Mouse (Mus musculus): Measurements from ENCODE around the gene Dnaaf1. TPM values are rescaled to one million over a fixed set of nuclear protein-coding genes. Genes with fewer than 3 reads are reported as not detected.

The Dnaaf1 gene
- 0.13 and 0.23 TPM in 2 replicates for polyA plus RNA-seq (2014; fragmentation: Nextera tagmentation; extraction: Ambion mirVana)

DNA sequence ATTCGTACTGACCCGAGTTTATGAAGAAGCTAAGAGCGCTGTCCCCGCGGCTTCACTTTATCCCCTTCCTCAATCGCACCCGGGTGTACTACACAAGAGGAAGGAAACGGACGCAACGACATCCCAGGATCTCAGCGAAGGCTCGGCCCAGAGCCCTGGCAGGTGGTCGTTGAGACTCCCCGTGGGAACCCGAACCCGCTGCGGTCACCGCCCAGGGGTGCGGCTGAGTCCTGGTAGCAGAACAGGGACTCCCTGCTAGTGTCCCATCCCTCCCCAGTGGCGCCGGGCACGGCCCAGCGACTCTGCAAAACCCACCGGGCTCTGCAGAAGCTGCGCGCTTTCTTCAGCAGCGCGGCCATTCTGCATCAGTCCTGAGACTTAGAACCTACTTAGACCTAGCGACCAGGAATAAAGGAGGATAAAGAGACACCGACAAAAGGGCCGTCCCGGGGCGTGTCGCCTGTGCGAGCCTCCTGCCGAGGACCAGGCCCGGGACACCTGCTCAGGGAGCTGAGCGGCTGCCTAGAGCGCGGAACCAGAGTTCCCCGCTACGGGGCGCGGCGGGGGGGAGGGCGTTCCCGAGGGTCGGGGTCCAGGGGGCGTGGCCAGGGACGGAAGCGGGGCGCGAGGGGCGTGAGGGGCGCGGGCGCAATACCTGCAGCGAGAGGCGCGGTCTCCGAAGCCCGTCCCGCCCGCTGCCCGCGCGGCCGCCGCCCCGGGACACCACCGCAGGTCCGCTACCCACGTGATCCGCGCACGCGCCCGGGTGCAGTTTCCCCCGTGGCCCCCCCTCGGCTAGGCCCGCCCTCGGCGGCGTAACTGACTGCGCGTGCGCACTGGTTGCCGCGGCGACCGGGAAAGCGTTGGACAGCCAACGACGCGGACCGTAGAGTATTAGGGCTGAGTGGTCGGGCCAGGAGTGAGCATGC is at the start of gene Dnaaf1, which contains the start of gene Hsdl1:
Gene Dnaaf1, plus strand, starts transcription at position 799 of the 929 bp plus-strand sequence.
Gene Hsdl1, minus strand, starts transcription at position 747 of the 929 bp plus-strand sequence.
- peak within 1 kb of the TSS; percentile 86 for H3K4me3 ChIP-seq (replicated peaks; ENCODE audit: low read depth, low read length)
- H3K4me2 ChIP-seq (ENCODE audit: low read length) = peak within 1 kb of the TSS; percentile 75
- ATAC-seq (ENCODE audit: low FRiP score, low TSS enrichment) (peak; percentile 90), DNase-seq (peak; percentile 98)
- peak within 1 kb of the TSS; percentile 75 for H3K27ac ChIP-seq (replicated peaks; ENCODE audit: low read depth, low read length)
- 0 out of 2 replicates have a peak, but pooled peaks cover 4% of the 10 kb centered on the region for H3K36me3 ChIP-seq (ENCODE audit: control insufficient read depth, insufficient read depth, low read length)
- no peaks in the 10 kb centered on the region for H3K9me3 ChIP-seq (ENCODE audit: control insufficient read depth, low read length)
- H3K4me1 ChIP-seq (ENCODE audit: control insufficient read depth, insufficient read depth, low read length) = peaks cover 11% of the 10 kb centered on the region
- 0 out of 2 replicates have a peak, but pooled peaks cover 8% of the 10 kb centered on the region for H3K27me3 ChIP-seq (ENCODE audit: control insufficient read depth, insufficient read depth, low read length)
- WGBS = under 1% methylated on average over 89 of the region's 97 CpGs
- peak within 1 kb of the TSS; percentile 75 for H3K9ac ChIP-seq (replicated peaks; ENCODE audit: low read length)

DNA sequence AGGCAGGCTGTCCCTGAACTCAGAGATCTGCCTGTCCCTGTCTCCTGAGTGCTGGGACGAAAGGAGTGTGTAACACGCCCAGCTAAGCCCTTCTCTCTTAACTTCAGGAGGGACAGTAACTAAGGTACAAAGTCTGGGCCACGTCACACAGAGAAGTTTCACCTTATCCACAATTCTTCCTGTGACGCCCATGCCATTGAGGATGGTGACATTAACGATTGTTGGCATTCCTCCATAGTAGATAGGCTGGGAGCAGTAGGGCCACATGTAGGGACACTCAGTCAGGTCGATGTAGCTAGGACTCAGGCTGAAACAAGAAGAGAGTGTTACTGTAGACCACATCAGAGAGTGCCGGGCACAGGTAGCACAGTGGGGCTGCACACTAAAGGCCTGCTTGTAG is 46.3 kb upstream of the Dnaaf1 start:
- H3K4me3 ChIP-seq (replicated peaks; ENCODE audit: low read depth, low read length) = no peak overlapping the region
- H3K4me1 ChIP-seq (ENCODE audit: control insufficient read depth, insufficient read depth, low read length) = no peaks in the 10 kb centered on the region
- no peak overlapping the region for H3K9ac ChIP-seq (replicated peaks; ENCODE audit: low read length)
- DNase-seq (no peak), ATAC-seq (ENCODE audit: low FRiP score, low TSS enrichment) (no peak)
- H3K4me2 ChIP-seq (ENCODE audit: low read length) = no peak overlapping the region
- H3K27ac ChIP-seq (replicated peaks; ENCODE audit: low read depth, low read length) = no peak overlapping the region
- no peaks in the 10 kb centered on the region for H3K27me3 ChIP-seq (ENCODE audit: control insufficient read depth, insufficient read depth, low read length)
- H3K9me3 ChIP-seq (ENCODE audit: control insufficient read depth, low read length) = no peaks in the 10 kb centered on the region
- WGBS = 96% methylated on average over 7 of the region's 7 CpGs
- H3K36me3 ChIP-seq (ENCODE audit: control insufficient read depth, insufficient read depth, low read length) = peaks cover 81% of the 10 kb centered on the region

DNA sequence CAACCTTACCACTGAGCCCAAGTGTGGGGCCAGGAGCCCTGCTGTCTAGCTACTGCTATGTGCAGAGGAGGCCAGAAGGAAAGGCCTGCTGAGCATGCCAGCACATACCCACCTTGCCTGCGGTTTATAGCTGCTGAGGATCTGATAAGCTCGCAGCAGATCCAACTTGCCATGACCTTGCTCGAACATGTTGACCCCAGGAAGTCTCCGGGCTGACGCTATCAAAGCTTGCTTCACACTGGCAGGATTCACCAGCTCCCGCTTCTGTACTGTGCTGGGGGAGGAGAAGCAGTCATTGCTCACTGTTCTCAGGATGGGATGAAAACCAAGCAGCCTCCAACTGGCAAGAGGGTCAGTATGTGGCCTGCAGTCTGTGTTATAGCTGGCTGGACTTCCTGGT is 44.1 kb upstream of the Dnaaf1 start:
- Histone ChIP-seq H3K9me3 (ENCODE audit: control insufficient read depth, low read length) (no peaks in the 10 kb centered on the region), H3K4me1 (ENCODE audit: control insufficient read depth, insufficient read depth, low read length) (no peaks in the 10 kb centered on the region), H3K27ac (replicated peaks; ENCODE audit: low read depth, low read length) (no peak overlapping the region), H3K4me3 (replicated peaks; ENCODE audit: low read depth, low read length) (no peak overlapping the region), H3K9ac (replicated peaks; ENCODE audit: low read length) (no peak overlapping the region), H3K36me3 (ENCODE audit: control insufficient read depth, insufficient read depth, low read length) (peaks cover 82% of the 10 kb centered on the region), H3K27me3 (ENCODE audit: control insufficient read depth, insufficient read depth, low read length) (no peaks in the 10 kb centered on the region), H3K4me2 (ENCODE audit: low read length) (no peak overlapping the region)
- 97% methylated on average over 6 of the region's 6 CpGs for WGBS
- ATAC-seq (ENCODE audit: low FRiP score, low TSS enrichment) (no peak), DNase-seq (no peak)

DNA sequence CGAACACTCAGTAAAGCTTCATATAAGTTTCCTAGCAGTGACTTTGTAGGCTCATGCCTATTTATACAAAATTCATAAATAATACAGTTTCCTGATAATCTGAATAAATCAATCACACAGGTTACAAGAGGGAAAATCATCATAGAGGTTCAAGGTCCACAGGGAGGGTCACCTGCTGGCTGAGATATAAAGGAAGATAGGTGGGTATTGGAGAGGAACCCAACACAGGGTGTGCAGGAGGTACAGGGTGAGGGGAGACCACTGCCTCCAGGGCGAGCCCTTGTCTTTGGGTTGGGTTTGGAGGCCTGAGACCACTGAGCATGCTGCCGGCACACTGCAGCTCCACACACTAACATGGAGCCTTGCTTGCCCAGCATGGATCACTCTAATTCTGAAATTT is 43.6 kb upstream of the Dnaaf1 start:
- Histone ChIP-seq H3K27me3 (ENCODE audit: control insufficient read depth, insufficient read depth, low read length) (no peaks in the 10 kb centered on the region), H3K4me3 (replicated peaks; ENCODE audit: low read depth, low read length) (no peak overlapping the region), H3K27ac (replicated peaks; ENCODE audit: low read depth, low read length) (no peak overlapping the region), H3K4me2 (ENCODE audit: low read length) (no peak overlapping the region), H3K9ac (replicated peaks; ENCODE audit: low read length) (no peak overlapping the region), H3K4me1 (ENCODE audit: control insufficient read depth, insufficient read depth, low read length) (no peaks in the 10 kb centered on the region), H3K36me3 (ENCODE audit: control insufficient read depth, insufficient read depth, low read length) (peaks cover 86% of the 10 kb centered on the region), H3K9me3 (ENCODE audit: control insufficient read depth, low read length) (no peaks in the 10 kb centered on the region)
- ATAC-seq (ENCODE audit: low FRiP score, low TSS enrichment) (no peak), DNase-seq (no peak)
- 95% methylated on average over 3 of the region's 3 CpGs for WGBS

DNA sequence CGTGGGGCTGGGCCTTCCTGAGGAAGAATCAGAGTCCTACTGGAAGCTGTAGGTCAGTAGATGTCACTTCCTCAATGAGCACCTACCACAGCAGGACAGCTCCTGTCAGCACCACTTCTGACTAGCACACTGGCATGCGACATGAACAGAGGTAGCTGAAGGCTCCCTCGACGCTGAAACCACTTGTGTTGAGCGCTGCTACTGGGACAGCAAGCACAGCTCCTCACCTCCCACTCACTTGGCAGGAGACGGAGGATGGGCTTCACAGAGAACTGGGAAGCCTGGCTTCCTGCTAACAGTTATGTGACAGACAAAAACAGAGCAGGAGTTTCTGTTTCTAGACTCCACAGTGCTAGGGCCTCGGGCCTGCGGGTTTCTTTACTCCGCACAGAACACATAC is 43.1 kb upstream of the Dnaaf1 start:
- no peak overlapping the region for H3K4me3 ChIP-seq (replicated peaks; ENCODE audit: low read depth, low read length)
- H3K27ac ChIP-seq (replicated peaks; ENCODE audit: low read depth, low read length) = no peak overlapping the region
- 93% methylated on average over 9 of the region's 9 CpGs for WGBS
- no peak overlapping the region for H3K9ac ChIP-seq (replicated peaks; ENCODE audit: low read length)
- H3K36me3 ChIP-seq (ENCODE audit: control insufficient read depth, insufficient read depth, low read length) = peaks cover 89% of the 10 kb centered on the region
- H3K4me1 ChIP-seq (ENCODE audit: control insufficient read depth, insufficient read depth, low read length) = no peaks in the 10 kb centered on the region
- ATAC-seq (ENCODE audit: low FRiP score, low TSS enrichment) (no peak), DNase-seq (no peak)
- no peaks in the 10 kb centered on the region for H3K9me3 ChIP-seq (ENCODE audit: control insufficient read depth, low read length)
- no peak overlapping the region for H3K4me2 ChIP-seq (ENCODE audit: low read length)
- H3K27me3 ChIP-seq (ENCODE audit: control insufficient read depth, insufficient read depth, low read length) = no peaks in the 10 kb centered on the region

DNA sequence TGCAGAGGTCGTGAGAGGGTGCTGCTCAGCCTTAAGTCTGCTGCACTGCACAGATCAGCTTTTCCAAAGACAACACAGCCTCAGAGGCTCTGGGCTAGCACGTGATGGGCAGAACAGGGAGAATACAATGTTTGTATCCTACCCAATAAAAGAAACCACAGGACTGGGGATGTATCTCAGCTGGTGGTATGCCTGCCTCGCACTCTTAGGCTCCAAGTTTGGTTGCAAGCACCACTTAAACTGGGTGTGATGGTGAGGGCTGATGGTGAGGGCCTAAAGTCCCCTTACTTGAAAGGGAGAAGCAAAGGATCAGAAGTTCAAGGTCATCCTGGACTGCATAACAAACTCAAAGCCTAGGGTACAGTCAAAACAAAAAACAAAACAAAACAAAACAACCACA is 30.4 kb upstream of the Dnaaf1 start:
- Histone ChIP-seq H3K27me3 (ENCODE audit: control insufficient read depth, insufficient read depth, low read length) (no peaks in the 10 kb centered on the region), H3K4me3 (replicated peaks; ENCODE audit: low read depth, low read length) (no peak overlapping the region), H3K27ac (replicated peaks; ENCODE audit: low read depth, low read length) (no peak overlapping the region), H3K9ac (replicated peaks; ENCODE audit: low read length) (no peak overlapping the region), H3K36me3 (ENCODE audit: control insufficient read depth, insufficient read depth, low read length) (peaks cover 73% of the 10 kb centered on the region), H3K9me3 (ENCODE audit: control insufficient read depth, low read length) (no peaks in the 10 kb centered on the region), H3K4me2 (ENCODE audit: low read length) (no peak overlapping the region), H3K4me1 (ENCODE audit: control insufficient read depth, insufficient read depth, low read length) (no peaks in the 10 kb centered on the region)
- DNase-seq (no peak), ATAC-seq (ENCODE audit: low FRiP score, low TSS enrichment) (no peak)
- WGBS = 89% methylated on average over 3 of the region's 3 CpGs

DNA sequence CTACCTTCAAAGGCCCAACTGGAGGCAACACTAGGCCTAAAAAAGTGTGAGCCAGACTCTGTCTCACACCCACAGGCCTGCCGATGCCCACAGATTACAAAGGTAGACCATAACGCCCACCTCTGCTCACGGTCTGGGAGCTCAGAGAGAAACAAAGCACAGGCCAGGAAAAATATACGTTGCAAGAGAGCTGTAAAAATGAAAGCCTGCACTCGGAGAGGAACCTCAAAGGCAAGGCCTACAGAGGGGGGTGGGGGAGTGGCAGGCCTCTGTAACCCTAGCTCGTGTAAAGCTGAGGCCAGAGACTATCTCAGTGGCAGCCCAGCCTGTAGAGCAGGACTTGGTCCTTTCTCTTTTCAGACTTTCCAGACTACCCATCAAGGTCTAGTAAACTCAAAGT is 29.9 kb upstream of the Dnaaf1 start:
- no peaks in the 10 kb centered on the region for H3K9me3 ChIP-seq (ENCODE audit: control insufficient read depth, low read length)
- no peak for ATAC-seq (ENCODE audit: low FRiP score, low TSS enrichment)
- H3K27me3 ChIP-seq (ENCODE audit: control insufficient read depth, insufficient read depth, low read length) = no peaks in the 10 kb centered on the region
- H3K4me1 ChIP-seq (ENCODE audit: control insufficient read depth, insufficient read depth, low read length) = no peaks in the 10 kb centered on the region
- peaks cover 67% of the 10 kb centered on the region for H3K36me3 ChIP-seq (ENCODE audit: control insufficient read depth, insufficient read depth, low read length)
- H3K4me2 ChIP-seq (ENCODE audit: low read length) = no peak overlapping the region
- H3K9ac ChIP-seq (replicated peaks; ENCODE audit: low read length) = no peak overlapping the region
- DNase-seq = no peak
- H3K4me3 ChIP-seq (replicated peaks; ENCODE audit: low read depth, low read length) = no peak overlapping the region
- no peak overlapping the region for H3K27ac ChIP-seq (replicated peaks; ENCODE audit: low read depth, low read length)
- WGBS = 95% methylated on average over 6 of the region's 6 CpGs

DNA sequence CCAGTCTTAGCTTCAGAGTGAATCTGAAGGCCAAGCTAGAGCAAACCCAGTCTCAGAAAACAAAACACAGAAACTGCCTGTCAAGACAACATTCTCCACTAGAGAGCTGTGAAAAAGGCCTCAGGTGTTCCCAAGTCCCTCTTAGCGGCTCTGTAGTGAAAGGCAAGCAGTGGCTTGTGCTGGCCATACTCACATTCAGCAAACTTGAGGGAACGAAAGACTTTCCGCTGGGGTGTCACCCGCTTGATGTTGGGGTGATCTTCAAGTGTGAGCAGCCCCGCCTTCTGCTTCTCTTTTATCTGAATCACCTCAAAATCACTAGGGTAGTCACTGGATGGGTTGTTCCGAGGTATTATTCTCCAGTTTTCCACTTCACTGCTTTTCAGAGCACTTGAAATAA is 29.2 kb upstream of the Dnaaf1 start:
- Histone ChIP-seq H3K4me2 (ENCODE audit: low read length) (no peak overlapping the region), H3K4me1 (ENCODE audit: control insufficient read depth, insufficient read depth, low read length) (no peaks in the 10 kb centered on the region), H3K9me3 (ENCODE audit: control insufficient read depth, low read length) (no peaks in the 10 kb centered on the region), H3K27ac (replicated peaks; ENCODE audit: low read depth, low read length) (no peak overlapping the region), H3K27me3 (ENCODE audit: control insufficient read depth, insufficient read depth, low read length) (no peaks in the 10 kb centered on the region), H3K9ac (replicated peaks; ENCODE audit: low read length) (no peak overlapping the region), H3K36me3 (ENCODE audit: control insufficient read depth, insufficient read depth, low read length) (peaks cover 61% of the 10 kb centered on the region), H3K4me3 (replicated peaks; ENCODE audit: low read depth, low read length) (no peak overlapping the region)
- DNase-seq (no peak), ATAC-seq (ENCODE audit: low FRiP score, low TSS enrichment) (no peak)
- 95% methylated on average over 6 of the region's 6 CpGs for WGBS
